Mouse (Mus musculus): Measurements from ENCODE around the gene Psmd12. TPM values are rescaled to one million over a fixed set of nuclear protein-coding genes. Genes with fewer than 3 reads are reported as not detected.
"Not testable (repeated sequence)": the region's sequence is repeated elsewhere in the genome, so short reads cannot be mapped to it uniquely, and the experiment has no call there.

The Psmd12 gene
- polyA plus RNA-seq, 1 experiment from 2014 or later, result 178 TPM

- Histone ChIP-seq H3K9me3 (no peaks in the 10 kb centered on the region), H3K4me3 (peak overlapping the region; percentile 87), H3K27me3 (no peaks in the 10 kb centered on the region), H3K36me3 (peaks cover 7% of the 10 kb centered on the region; the same call in 1 of the 2 replicates), H3K4me2 (replicated peaks) (peak overlapping the region; percentile 95), H3K27ac (peak overlapping the region; percentile 76), H3K4me1 (peaks cover 18% of the 10 kb centered on the region), H3K9ac (peak overlapping the region; percentile 98)
- ATAC-seq (ENCODE audit: low FRiP score, low read depth), result no peak
- 1% methylated on average over 10 of the region's 10 CpGs for WGBS
Observed at GRCm38 (mm10) chr11:107479862-107480203, 549 bp downstream of the Psmd12 start.

- Histone ChIP-seq H3K4me2 (replicated peaks) (no peak overlapping the region), H3K27ac (no peak overlapping the region), H3K27me3 (no peaks in the 10 kb centered on the region), H3K4me1 (peaks cover 18% of the 10 kb centered on the region), H3K9ac (no peak overlapping the region), H3K4me3 (no peak overlapping the region), H3K9me3 (no peaks in the 10 kb centered on the region), H3K36me3 (peaks cover 49% of the 10 kb centered on the region)
- no peak for ATAC-seq (ENCODE audit: low FRiP score, low read depth)
- 97% methylated on average over 3 of the region's 3 CpGs for WGBS
Observed at GRCm38 (mm10) chr11:107484341-107484740, 5.1 kb downstream of the Psmd12 start.

- no peaks in the 10 kb centered on the region for H3K4me1 ChIP-seq
- no peak overlapping the region for H3K9ac ChIP-seq
- H3K27ac ChIP-seq, result no peak overlapping the region
- no peak overlapping the region for H3K4me3 ChIP-seq
- no peaks in the 10 kb centered on the region for H3K27me3 ChIP-seq
- ATAC-seq (ENCODE audit: low FRiP score, low read depth), result no peak
- no peaks in the 10 kb centered on the region for H3K9me3 ChIP-seq
- WGBS, result 85% methylated on average over 8 of the region's 8 CpGs
- no peak overlapping the region for H3K4me2 ChIP-seq (replicated peaks)
- H3K36me3 ChIP-seq, result peaks cover 23% of the 10 kb centered on the region
Observed at GRCm38 (mm10) chr11:107502801-107503200, 23.5 kb downstream of the Psmd12 start.

GRCm38 (mm10) chr11:107504364-107504763 lies 25.1 kb downstream of the Psmd12 start:
- H3K4me3 ChIP-seq; H3K4me1 ChIP-seq; H3K4me2 ChIP-seq (replicated peaks); H3K9ac ChIP-seq; H3K9me3 ChIP-seq; H3K36me3 ChIP-seq; ATAC-seq (ENCODE audit: low FRiP score, low read depth); H3K27me3 ChIP-seq; H3K27ac ChIP-seq: not testable (repeated sequence)
- 93% methylated on average over 3 of the region's 4 CpGs for WGBS

GRCm38 (mm10) chr11:107506260-107506659 lies 27.0 kb downstream of the Psmd12 start:
- Histone ChIP-seq H3K4me1 (peaks cover 16% of the 10 kb centered on the region), H3K27me3 (peaks cover 5% of the 10 kb centered on the region; the same call in 1 of the 2 replicates), H3K4me3 (no peak overlapping the region), H3K27ac (no peak overlapping the region), H3K9me3 (0 out of 2 replicates have a peak, but pooled peaks cover 5% of the 10 kb centered on the region), H3K4me2 (replicated peaks) (no peak overlapping the region), H3K36me3 (no peaks in the 10 kb centered on the region), H3K9ac (no peak overlapping the region)
- WGBS, result 79% methylated on average over 1 of the region's 1 CpGs
- no peak for ATAC-seq (ENCODE audit: low FRiP score, low read depth)

- no peak for ATAC-seq (ENCODE audit: low FRiP score, low read depth)
- Histone ChIP-seq H3K27ac (no peak overlapping the region), H3K4me2 (replicated peaks) (peak overlapping the region; percentile 25; the same call in 1 of the 2 replicates), H3K4me1 (peaks cover 22% of the 10 kb centered on the region), H3K27me3 (peaks cover 5% of the 10 kb centered on the region; the same call in 1 of the 2 replicates), H3K9me3 (0 out of 2 replicates have a peak, but pooled peaks cover 5% of the 10 kb centered on the region), H3K4me3 (no peak overlapping the region), H3K36me3 (no peaks in the 10 kb centered on the region), H3K9ac (no peak overlapping the region)
- 17% methylated on average over 11 of the region's 11 CpGs for WGBS
Observed at GRCm38 (mm10) chr11:107509631-107510338, 30.5 kb downstream of the Psmd12 start.

GRCm38 (mm10) chr11:107510362-107511269 lies 31.3 kb downstream of the Psmd12 start:
- no peaks in the 10 kb centered on the region for H3K36me3 ChIP-seq
- H3K4me3 ChIP-seq, result peak overlapping the region; percentile 2; the same call in 1 of the 2 replicates
- peak overlapping the region; percentile 48 for H3K4me2 ChIP-seq (replicated peaks)
- H3K27ac ChIP-seq, result no peak overlapping the region
- 5% methylated on average over 18 of the region's 18 CpGs for WGBS
- H3K4me1 ChIP-seq, result peaks cover 22% of the 10 kb centered on the region
- H3K9ac ChIP-seq, result peak overlapping the region; percentile 48
- ATAC-seq (ENCODE audit: low FRiP score, low read depth), result no peak
- 0 out of 2 replicates have a peak, but pooled peaks cover 5% of the 10 kb centered on the region for H3K9me3 ChIP-seq
- H3K27me3 ChIP-seq, result peaks cover 5% of the 10 kb centered on the region; the same call in 1 of the 2 replicates

- not testable (repeated sequence) for H3K27ac ChIP-seq; ATAC-seq (ENCODE audit: low FRiP score, low read depth)
- WGBS, result 41% methylated on average over 5 of the region's 5 CpGs
Observed at GRCm38 (mm10) chr11:107511954-107512353, 32.7 kb downstream of the Psmd12 start.

GRCm38 (mm10) chr11:107513047-107513446 lies 33.8 kb downstream of the Psmd12 start:
- H3K27me3 ChIP-seq, result peaks cover 5% of the 10 kb centered on the region; the same call in 1 of the 2 replicates
- no peak overlapping the region for H3K9ac ChIP-seq
- ATAC-seq (ENCODE audit: low FRiP score, low read depth), result 0 out of 2 replicates have a peak, but pooled peaks have one; percentile 25
- H3K36me3 ChIP-seq, result no peaks in the 10 kb centered on the region
- H3K27ac ChIP-seq, result no peak overlapping the region
- peaks cover 22% of the 10 kb centered on the region for H3K4me1 ChIP-seq
- H3K4me2 ChIP-seq (replicated peaks), result no peak overlapping the region
- 0 out of 2 replicates have a peak, but pooled peaks cover 5% of the 10 kb centered on the region for H3K9me3 ChIP-seq
- H3K4me3 ChIP-seq, result no peak overlapping the region
- WGBS, result 62% methylated on average over 10 of the region's 10 CpGs

More at GRCm38 (mm10) chr11:107511954-107512353, 32.7 kb downstream of the Psmd12 start:
- H3K27me3 ChIP-seq; H3K36me3 ChIP-seq; H3K4me2 ChIP-seq (replicated peaks); H3K9me3 ChIP-seq; H3K4me3 ChIP-seq; H3K9ac ChIP-seq: not testable (repeated sequence)
- peaks cover 22% of the 10 kb centered on the region for H3K4me1 ChIP-seq

GRCm38 (mm10) chr11:107516387-107516786 lies 37.1 kb downstream of the Psmd12 start:
- Histone ChIP-seq H3K9ac (no peak overlapping the region), H3K4me1 (peaks cover 6% of the 10 kb centered on the region), H3K9me3 (no peaks in the 10 kb centered on the region), H3K4me2 (replicated peaks) (no peak overlapping the region), H3K27ac (no peak overlapping the region), H3K36me3 (no peaks in the 10 kb centered on the region), H3K4me3 (no peak overlapping the region), H3K27me3 (no peaks in the 10 kb centered on the region)
- ATAC-seq (ENCODE audit: low FRiP score, low read depth), result no peak
- 89% methylated on average over 2 of the region's 2 CpGs for WGBS

GRCm38 (mm10) chr11:107518645-107519429 lies 39.6 kb downstream of the Psmd12 start:
- 80% methylated on average over 5 of the region's 5 CpGs for WGBS
- ATAC-seq (ENCODE audit: low FRiP score, low read depth), result no peak

More at GRCm38 (mm10) chr11:107518645-107519429, 39.6 kb downstream of the Psmd12 start:
- Histone ChIP-seq H3K27ac (no peak overlapping the region), H3K4me3 (no peak overlapping the region), H3K36me3 (no peaks in the 10 kb centered on the region), H3K27me3 (no peaks in the 10 kb centered on the region), H3K9me3 (no peaks in the 10 kb centered on the region), H3K9ac (no peak overlapping the region), H3K4me1 (no peaks in the 10 kb centered on the region), H3K4me2 (replicated peaks) (no peak overlapping the region)

Measured in limb, embryonic 13.5 days (tissue).